Mouse (Mus musculus) cerebellum, adult 11-12 months (tissue): ENCODE measurements at regions not wholly inside any gene's neighbourhood (a gene's known extent, or its start where the extent isn't known, plus 50 kb on each side); places are given as distances from the start of the nearest gene placed in this dataset.
"Not testable (repeated sequence)": the region's sequence is repeated elsewhere in the genome, so short reads cannot be mapped to it uniquely, and the experiment has no call there.

Experiments
- DNase-seq: peaks from one replicate; pipeline ENCODE4 v3.0.0; 2022

- no peak for DNase-seq
Observed at GRCm38 (mm10) chr10:43674749-43675148, 96.7 kb downstream of the Cd24a start.

- DNase-seq: not testable (repeated sequence)
Observed at GRCm38 (mm10) chr10:43675495-43675894, 97.4 kb downstream of the Cd24a start.

DNA sequence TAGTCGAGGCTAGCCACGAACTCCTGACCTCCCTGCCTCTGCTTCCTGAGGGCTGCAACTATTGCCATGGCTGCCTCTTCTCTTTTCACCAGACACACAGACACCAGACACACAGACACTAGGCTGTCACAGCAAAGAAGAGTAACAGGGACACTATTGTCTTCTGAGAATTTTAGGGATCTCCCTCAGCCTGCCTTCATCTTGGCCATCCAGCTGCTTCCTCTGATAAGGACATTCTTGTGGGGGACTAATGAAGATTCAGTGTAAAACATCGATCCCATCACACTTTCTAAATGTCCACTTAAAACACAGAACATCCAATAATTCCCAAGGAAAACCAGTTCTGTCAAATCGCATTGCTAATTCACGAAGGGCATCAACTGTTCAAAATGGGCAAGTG, 98.2 kb downstream of the Cd24a start:
- DNase-seq: no peak

GRCm38 (mm10) chr10:43684247-43685033, 106.4 kb downstream of the Cd24a start:
- no peak for DNase-seq

- DNase-seq: no peak
Observed at GRCm38 (mm10) chr10:43689161-43689913, 111.3 kb downstream of the Cd24a start.

DNA sequence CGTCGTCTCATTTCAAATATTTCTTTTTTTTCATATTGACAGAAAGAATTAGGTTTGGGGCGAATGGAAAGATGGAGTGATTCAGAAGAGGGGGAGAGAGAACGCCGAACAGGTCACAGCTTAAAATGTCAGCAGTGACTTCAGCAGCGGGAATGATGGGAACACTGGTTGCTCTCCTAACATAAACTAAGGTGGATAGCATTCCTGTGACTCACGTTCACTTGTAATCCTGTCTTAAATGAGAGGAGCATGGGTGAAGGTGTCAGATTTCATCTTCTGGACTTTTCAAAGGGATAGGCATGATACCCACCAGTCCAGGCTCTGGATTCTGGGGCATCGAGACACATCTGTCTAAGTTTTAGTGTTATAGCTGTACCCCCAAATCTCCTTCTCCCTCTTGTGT, 111.8 kb downstream of the Cd24a start:
- DNase-seq: no peak

GRCm38 (mm10) chr10:43693974-43694373, 115.9 kb downstream of the Cd24a start:
- DNase-seq: no peak

- no peak for DNase-seq
Observed at GRCm38 (mm10) chr10:43694508-43694907, 116.4 kb downstream of the Cd24a start.

DNA sequence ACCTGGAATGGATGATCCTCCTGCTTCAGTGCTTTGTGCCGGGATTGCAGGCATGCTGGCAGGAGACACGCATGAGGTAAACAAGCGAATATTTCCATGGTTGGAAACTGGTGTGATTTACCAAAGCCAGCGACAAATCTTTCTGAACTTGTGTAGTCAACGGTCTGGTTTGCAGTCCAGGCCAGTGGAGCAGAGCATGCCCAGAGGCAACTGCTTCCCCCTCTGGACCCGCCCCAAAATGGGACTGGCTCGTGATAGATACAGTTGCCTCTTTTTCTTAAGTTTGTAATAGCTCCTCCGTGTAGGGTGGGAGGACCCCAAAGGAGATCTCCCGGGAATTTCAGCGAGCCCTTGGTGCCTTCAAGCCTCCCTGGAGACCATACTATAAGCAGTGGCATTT, 117.4 kb downstream of the Cd24a start:
- DNase-seq: no peak

DNA sequence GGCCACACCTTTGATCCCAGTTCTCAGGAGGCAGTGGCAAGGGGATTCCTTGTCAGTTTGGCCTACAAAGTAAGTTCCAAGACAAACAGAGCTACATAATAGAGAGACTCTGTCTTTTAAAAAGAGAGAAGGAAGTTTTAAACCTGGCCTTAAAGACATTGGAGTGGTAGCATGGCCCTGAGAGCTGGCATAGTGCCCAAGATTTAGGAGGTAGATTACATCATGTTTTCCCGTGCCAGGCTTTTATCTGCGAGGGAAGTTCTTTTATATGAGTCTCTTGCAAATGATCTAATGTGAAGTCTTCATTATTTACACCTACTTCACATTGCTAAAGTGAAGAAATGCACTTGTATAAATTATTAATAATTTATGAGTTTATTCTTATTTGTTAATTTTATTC, 119.8 kb downstream of the Cd24a start:
- no peak for DNase-seq

DNA sequence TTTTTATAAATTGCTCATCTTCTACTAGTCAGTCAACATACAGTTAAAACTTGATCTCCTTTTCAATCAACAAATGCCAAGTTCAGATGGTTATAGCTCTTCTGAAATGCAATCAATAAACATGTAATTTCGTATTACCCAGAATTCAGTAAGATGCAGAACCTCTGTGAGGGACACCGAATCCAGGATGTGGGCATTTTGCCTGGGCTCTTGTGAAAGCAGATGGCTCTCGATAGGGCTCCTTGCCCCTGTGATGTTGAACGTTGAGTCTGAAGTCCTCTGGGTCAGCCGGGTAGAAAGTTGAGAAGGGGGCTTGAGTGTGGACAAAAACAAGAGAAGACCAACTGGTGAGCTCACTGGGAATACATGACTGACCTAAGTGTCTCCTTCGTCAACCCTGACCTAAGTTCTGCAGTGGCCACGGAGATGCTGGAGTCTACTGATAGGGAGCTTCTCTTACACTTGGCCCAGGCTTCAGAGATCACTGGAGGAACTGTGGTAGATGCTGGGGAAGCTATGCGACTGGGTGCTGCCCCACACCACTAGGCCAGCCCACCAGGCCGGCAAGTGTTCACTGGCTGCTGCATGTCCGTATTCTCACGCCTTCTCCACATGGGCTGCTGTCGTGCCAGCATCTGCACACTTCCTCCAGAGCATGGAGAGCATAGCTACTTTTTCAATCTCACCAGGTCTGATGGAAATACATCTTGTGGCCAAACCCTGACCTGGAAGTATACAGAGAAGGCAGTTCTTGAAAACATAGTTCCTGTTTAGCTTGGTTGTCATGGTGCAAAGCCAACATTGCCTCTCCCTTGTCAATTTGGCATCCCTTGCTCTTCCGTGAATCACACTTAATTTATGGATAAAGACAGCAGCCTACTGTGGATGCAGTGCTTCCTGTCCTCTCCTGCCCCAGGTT, 122.5 kb downstream of the Cd24a start:
- DNase-seq: no peak

DNA sequence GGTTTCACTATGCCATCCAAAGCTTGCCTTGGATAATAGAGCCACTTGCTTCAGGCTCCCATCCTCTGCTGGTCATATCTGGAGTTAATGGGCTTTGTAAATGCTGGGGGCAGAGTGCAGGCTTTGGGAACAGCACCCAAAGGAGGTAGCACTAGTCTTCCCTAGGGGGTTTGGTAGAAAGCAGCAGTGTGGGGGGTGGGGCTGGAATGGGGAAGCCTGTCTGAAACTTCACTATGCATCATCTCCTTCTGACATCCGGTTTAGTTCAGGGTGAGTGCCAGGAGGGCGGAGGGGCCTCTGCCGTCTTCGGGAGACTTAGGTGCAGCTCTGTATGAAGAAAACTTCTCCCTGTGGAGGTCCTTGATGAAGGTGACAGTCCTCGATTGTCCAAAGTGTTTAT, 124.8 kb downstream of the Cd24a start:
- no peak for DNase-seq

GRCm38 (mm10) chr10:43706001-43706988, 128.2 kb downstream of the Cd24a start:
- DNase-seq: no peak

DNA sequence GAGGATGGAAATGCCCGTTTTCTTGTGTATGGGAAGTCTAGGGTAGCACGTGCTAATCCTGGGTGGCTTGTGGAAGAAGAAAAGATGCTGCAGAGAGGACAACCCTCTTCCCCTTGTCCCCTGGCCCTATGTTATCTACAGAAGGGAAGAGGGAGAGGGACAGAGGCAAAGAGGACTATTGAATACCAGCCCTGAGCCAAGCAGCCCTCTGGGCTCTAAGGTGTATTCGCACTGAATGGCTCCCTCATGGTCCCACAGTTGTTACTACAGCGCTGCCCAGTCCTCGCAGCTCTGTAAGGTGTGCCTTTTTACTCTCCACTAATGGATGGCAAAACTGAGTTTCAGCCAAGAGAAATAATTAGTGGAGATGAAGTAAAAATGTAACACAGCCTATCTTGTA, 128.9 kb downstream of the Cd24a start:
- no peak for DNase-seq

- no peak for DNase-seq
Observed at GRCm38 (mm10) chr10:43707821-43708373, 129.8 kb downstream of the Cd24a start.

DNA sequence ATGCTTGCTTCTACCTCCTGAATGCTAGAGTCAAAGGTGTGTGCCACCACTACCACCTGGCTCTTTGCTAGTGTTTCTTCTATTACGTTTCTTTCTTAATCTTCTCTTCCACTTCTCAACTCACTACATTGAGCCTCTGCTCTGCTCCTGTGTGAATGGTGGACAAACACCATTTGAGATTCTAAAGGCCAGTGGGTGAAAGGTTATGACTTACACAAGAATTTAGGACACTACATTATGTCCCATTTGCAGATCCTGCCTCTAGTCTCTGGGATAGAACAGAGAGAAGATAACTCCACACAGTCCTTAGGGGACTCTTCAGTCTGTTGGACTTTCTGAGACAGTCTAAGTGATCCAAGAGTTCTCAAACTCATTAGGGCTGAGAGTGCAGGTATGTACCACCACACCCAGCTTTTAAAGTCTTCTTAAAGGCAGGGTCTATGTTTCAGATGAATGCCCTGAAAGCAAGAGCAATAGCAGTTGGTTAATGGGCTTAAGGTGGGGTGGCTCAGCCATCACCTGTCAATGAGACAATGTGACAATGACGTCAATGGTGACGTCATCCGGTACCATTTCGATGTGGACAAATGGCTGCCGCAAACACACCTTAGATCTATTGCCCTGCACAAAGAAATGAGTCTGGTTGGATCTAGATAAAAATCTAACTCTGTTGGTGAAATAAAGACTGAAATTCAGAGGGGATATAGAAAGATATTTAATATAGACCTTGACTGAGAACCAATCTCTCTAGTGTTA, 131.4 kb downstream of the Cd24a start:
- DNase-seq: no peak

DNA sequence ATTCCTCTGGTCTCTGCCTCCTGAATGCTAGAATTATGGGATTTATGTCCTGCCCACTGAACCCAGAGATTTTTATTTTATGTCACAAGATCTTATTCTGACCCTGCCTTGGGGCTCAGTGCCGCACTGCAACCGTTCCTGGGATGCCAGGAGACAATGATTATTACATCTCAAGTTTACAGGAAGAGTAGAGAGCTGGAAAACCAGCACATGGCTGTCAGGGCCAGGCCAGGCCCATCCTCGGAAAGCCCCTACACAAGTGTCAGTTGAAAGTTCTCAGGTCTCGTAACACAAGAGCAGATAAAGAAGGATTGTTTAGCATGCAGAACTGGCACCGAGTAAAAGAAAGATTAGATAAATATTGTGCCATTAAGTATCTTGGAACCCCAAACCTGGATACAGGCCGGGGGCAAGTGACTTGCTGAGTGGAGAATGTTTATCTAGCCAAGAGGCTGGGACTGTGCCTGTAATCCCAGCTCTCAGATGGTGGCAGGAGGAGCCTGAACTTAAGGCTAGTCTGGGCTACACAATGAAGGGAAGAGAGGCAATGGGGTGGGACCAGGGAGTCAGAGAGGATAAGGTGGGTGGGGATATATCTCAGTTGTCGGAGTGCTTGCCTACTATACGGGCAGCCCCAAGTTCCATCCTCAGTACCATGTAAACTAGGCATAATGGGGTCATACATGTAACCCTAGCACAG, 132.3 kb downstream of the Cd24a start:
- DNase-seq: no peak

DNA sequence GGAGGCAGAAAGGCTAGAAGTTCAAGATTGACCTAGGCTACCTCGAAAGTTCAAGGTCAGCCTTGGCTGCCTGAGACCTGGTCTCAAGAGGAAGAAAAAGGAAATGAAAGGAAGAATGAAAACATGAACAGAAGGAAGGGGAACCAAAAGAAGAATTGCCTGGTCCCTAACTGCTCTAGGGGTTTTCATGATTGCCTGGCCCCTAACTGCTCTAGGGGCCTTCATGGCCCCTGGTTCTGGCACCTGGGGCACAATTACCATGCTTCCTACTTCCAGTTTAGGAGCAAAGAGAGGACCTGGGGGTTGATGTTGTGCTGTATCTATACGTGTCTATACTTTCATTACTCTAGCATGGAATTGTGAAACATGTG, 132.8 kb downstream of the Cd24a start:
- no peak for DNase-seq

DNA sequence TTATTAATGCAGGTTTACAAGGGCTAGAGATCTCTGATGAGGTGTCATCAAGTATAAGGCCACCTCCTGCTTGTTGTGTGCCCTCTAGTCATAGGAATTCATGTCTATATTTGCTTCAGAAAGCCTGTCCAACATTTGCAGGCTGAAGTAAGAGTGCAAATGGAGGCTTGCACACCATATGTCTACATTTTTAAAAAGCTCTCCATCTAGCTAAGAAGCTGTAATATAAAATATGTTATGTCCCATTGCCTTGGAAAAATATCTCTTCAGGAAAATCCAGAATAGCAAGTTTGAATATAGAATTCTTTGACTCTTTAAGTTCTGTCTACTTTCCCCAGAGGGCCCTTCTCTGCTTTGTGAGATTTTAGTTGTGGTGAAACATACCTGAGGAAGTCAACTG, 134.6 kb downstream of the Cd24a start:
- DNase-seq: no peak

DNA sequence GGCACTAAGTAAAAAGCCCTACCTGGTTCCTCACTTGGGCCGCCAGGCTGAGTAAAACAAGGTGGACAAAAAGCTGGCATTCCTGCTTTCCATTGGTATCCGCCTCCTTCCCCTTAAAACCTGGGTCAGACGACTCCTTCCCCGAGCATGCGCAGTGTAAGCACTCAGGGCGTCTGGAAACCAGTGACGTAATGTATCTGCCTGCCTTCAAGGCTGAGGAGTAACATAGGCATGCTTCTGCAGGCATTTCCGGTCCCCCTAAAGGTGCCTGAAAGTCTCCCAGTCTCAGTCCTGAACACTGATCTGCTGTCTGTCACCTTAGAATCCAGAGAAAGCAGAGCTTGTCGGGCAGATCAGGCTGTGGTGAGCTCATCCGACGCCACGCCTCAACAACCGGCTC, 140.7 kb downstream of the Cd24a start:
- no peak for DNase-seq
